Mouse (Mus musculus) Muller cell, postnatal 12 days (primary cell): ENCODE data around the gene Gm10188.

Source experiments
- DNase-seq: peaks from one replicate; pipeline ENCODE4 v3.0.0-alpha.2; 2015; ENCODE audit errors: inconsistent ontology term

The Gm10188 gene

DNA sequence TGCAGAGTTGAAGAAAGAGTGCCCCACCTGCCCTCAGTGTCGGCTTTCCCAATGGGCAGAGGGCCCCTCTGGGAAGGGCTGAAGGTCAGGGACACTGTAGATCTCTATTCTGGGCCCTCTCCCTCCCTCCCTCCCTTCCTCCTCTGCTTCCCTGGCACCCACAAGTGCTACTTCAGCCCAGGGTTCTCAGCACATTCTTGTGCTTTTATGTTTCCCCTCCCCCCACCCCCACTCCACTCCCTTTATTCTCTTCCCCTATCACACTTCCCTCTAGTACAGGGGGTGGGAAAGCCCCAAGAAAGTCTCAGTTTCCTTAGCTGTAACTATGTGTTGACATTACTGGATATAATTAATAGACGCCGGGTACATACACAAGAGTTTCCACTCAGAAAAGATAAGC is 34.9 kb downstream of the Gm10188 start:
- no peak for DNase-seq

GRCm38 (mm10) chr1:132193806-132194205 is 35.8 kb downstream of the Gm10188 start:
- DNase-seq: no peak

- peak; percentile 66 for DNase-seq
Observed at GRCm38 (mm10) chr1:132191786-132192680, 37.5 kb downstream of the Gm10188 start.

DNA sequence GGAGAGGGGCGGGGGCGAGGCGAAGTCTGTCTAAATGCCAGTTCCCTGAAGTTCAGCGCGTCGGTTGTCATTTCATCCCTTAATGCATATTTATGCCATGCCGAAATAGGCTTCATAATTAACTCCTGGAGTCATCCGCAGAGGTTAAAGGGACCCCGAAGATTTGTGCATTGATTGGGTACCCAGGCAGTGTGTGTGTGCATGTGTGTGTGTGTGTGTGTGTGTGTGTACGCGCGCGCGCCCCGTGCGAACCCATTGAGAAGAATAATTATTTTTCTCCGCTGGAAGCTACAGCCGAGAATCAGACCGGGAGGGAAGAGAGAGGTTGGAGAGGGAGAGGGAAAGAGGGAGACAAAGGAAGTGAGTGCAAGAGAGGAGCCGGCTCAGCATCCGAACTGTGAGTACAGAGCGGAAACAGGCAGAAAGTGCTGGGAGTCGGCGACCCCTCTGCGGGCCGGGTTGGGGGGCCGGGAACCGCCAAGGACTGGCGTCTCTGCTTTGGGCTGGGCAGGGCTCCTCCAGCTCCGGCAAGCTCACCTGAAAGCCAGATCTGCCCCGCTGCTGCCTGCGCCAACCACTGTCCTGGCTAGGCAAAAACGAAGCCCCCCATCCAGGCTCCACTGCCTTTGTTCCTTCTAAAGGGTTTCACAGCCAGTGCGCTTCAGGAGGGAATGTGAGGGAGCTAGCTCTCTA is 38.3 kb downstream of the Gm10188 start, which contains the start of the genes Lemd1 and AC124108.1:
Lemd1 (plus strand) TSS at position 339 of the 693 bp plus-strand sequence.
AC124108.1 (plus strand) TSS at position 365 of the 693 bp plus-strand sequence.
- DNase-seq: peak; percentile 61

DNA sequence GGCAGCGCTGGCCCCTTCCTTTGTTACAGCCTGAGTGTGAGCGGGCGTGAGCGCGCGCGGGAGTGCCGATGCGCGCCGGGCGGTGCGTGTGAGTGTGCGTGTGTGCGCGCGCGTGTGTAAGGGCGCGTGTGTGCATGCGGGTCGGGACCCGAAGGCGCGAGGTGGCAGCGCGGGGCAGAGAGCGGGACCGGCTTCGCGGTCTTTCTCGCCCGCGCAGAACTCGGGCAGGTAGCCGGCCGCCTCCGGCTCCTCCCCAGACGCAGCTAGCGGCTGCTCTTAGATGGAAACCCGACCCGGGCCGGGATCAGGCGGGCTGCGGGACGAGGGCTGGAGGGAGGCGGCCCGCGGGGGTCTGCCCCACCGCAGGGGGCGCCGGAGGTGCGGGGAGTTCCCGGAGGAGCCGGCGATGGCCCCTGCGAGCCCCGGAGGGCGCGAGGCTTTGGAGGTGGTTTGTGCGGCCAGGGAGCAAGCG is 38.9 kb downstream of the Gm10188 start:
- DNase-seq: no peak

- DNase-seq: peak; percentile 63
Observed at GRCm38 (mm10) chr1:132190040-132190513, 39.5 kb downstream of the Gm10188 start.

DNA sequence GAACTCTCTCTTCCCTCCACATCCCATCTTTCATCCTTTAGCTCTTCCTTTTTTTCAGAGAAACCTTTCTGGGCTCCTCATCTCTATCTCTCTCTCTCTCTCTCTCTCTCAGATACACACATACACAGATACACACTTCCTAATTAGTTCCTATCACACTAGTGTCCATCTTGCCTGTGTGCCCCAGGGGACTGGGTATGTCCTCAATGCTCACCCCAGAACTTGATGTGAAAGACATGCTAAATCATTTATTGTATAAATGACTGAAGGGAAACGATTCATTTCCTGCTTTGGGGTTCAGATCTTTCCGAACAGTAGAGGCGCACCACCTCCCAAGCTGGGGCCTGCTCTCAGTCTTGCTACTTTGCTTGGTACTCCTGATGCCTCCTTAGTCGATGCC is 40.3 kb downstream of the Gm10188 start:
- DNase-seq: no peak

DNA sequence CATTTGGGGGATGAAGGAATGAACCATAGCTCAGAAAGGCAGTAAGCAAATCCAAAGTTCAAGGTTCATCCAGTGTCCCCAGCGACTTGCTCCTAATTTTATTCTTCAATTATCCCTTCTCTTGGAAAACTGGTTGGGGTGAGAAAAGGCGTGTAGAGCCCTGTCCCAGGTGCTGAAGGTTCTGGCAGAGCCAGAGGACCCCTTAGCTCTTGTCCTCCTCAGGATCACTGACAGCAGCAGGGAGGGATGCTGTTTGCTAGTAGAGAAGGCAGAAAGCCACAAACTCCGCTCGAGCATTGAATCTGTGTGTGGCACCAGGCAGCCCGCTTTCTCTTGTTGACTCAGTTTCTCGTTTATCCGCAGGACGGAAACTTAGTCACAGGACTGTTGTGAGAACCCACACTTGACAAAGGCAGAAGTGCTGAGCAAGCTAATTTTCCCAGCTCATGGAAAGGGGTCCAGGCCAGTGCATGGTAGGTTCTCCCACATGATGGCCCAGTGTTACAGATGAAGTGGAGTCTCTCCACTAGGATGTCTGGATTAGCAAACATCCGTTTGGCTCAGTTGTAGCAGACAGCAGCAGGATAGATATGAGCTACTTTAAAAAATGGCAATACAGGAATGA is 41.0 kb downstream of the Gm10188 start:
- DNase-seq: no peak

GRCm38 (mm10) chr1:132186303-132186702 is 43.3 kb downstream of the Gm10188 start:
- no peak for DNase-seq
